Mouse (Mus musculus): ENCODE data around the gene Was. TPM values are rescaled to one million over a fixed set of nuclear protein-coding genes. Genes with fewer than 3 reads are reported as not detected.

Was gene
- polyA plus RNA-seq, 1 experiment, result 0.20 TPM

GRCm38 (mm10) chrX:8123821-8124470 is 33.6 kb upstream of the Was start:
- Histone ChIP-seq H3K27me3 (ENCODE audit: control insufficient read depth, insufficient read depth, low read length) (no peaks in the 10 kb centered on the region), H3K36me3 (ENCODE audit: control insufficient read depth, insufficient read depth, low read length) (no peaks in the 10 kb centered on the region), H3K4me1 (ENCODE audit: control insufficient read depth, insufficient read depth, low read length) (no peaks in the 10 kb centered on the region), H3K4me3 (ENCODE audit: control insufficient read depth, low read depth, low read length) (no peak overlapping the region), H3K27ac (ENCODE audit: control insufficient read depth, insufficient read depth, low read depth, low read length) (no peak overlapping the region)
- TF ChIP-seq CTCF (IDR thresholded peaks at IDR 0.05; ENCODE audit: control insufficient read depth, insufficient read depth, insufficient replicate concordance, low read depth, low read length) (no peak), POLR2A (IDR thresholded peaks at IDR 0.05; ENCODE audit: control insufficient read depth, low read depth, low read length) (no peak)

GRCm38 (mm10) chrX:8117264-8117663 is 27.0 kb upstream of the Was start:
- no peaks in the 10 kb centered on the region for H3K4me1 ChIP-seq (ENCODE audit: control insufficient read depth, insufficient read depth, low read length)
- no peak overlapping the region for H3K27ac ChIP-seq (ENCODE audit: control insufficient read depth, insufficient read depth, low read depth, low read length)
- H3K27me3 ChIP-seq (ENCODE audit: control insufficient read depth, insufficient read depth, low read length), result no peaks in the 10 kb centered on the region
- TF ChIP-seq POLR2A (IDR thresholded peaks at IDR 0.05; ENCODE audit: control insufficient read depth, low read depth, low read length) (no peak), CTCF (IDR thresholded peaks at IDR 0.05; ENCODE audit: control insufficient read depth, insufficient read depth, insufficient replicate concordance, low read depth, low read length) (no peak)
- no peak overlapping the region for H3K4me3 ChIP-seq (ENCODE audit: control insufficient read depth, low read depth, low read length)
- H3K36me3 ChIP-seq (ENCODE audit: control insufficient read depth, insufficient read depth, low read length), result no peaks in the 10 kb centered on the region

GRCm38 (mm10) chrX:8115275-8115674 is 25.0 kb upstream of the Was start:
- H3K27ac ChIP-seq (ENCODE audit: control insufficient read depth, insufficient read depth, low read depth, low read length), result no peak overlapping the region
- TF ChIP-seq POLR2A (IDR thresholded peaks at IDR 0.05; ENCODE audit: control insufficient read depth, low read depth, low read length) (no peak), CTCF (IDR thresholded peaks at IDR 0.05; ENCODE audit: control insufficient read depth, insufficient read depth, insufficient replicate concordance, low read depth, low read length) (no peak)

GRCm38 (mm10) chrX:8105019-8105418 is 14.7 kb upstream of the Was start:
- no peak for TF ChIP-seq CTCF (IDR thresholded peaks at IDR 0.05; ENCODE audit: control insufficient read depth, insufficient read depth, insufficient replicate concordance, low read depth, low read length)
- TF ChIP-seq POLR2A (IDR thresholded peaks at IDR 0.05; ENCODE audit: control insufficient read depth, low read depth, low read length), result no peak
- no peaks in the 10 kb centered on the region for H3K27me3 ChIP-seq (ENCODE audit: control insufficient read depth, insufficient read depth, low read length)
- no peak overlapping the region for H3K27ac ChIP-seq (ENCODE audit: control insufficient read depth, insufficient read depth, low read depth, low read length)
- H3K4me3 ChIP-seq (ENCODE audit: control insufficient read depth, low read depth, low read length), result no peak overlapping the region
- H3K36me3 ChIP-seq (ENCODE audit: control insufficient read depth, insufficient read depth, low read length), result no peaks in the 10 kb centered on the region
- no peaks in the 10 kb centered on the region for H3K4me1 ChIP-seq (ENCODE audit: control insufficient read depth, insufficient read depth, low read length)

More at GRCm38 (mm10) chrX:8115275-8115674, 25.0 kb upstream of the Was start:
- no peaks in the 10 kb centered on the region for H3K4me1 ChIP-seq (ENCODE audit: control insufficient read depth, insufficient read depth, low read length)
- no peaks in the 10 kb centered on the region for H3K36me3 ChIP-seq (ENCODE audit: control insufficient read depth, insufficient read depth, low read length)
- no peaks in the 10 kb centered on the region for H3K27me3 ChIP-seq (ENCODE audit: control insufficient read depth, insufficient read depth, low read length)
- no peak overlapping the region for H3K4me3 ChIP-seq (ENCODE audit: control insufficient read depth, low read depth, low read length)

- no peak overlapping the region for H3K27ac ChIP-seq (ENCODE audit: control insufficient read depth, insufficient read depth, low read depth, low read length)
Observed at GRCm38 (mm10) chrX:8102213-8102668, 11.9 kb upstream of the Was start.

GRCm38 (mm10) chrX:8101017-8101416 is 10.7 kb upstream of the Was start:
- Histone ChIP-seq H3K36me3 (ENCODE audit: control insufficient read depth, insufficient read depth, low read length) (no peaks in the 10 kb centered on the region), H3K4me3 (ENCODE audit: control insufficient read depth, low read depth, low read length) (no peak overlapping the region), H3K4me1 (ENCODE audit: control insufficient read depth, insufficient read depth, low read length) (no peaks in the 10 kb centered on the region), H3K27ac (ENCODE audit: control insufficient read depth, insufficient read depth, low read depth, low read length) (no peak overlapping the region), H3K27me3 (ENCODE audit: control insufficient read depth, insufficient read depth, low read length) (no peaks in the 10 kb centered on the region)
- no peak for TF ChIP-seq CTCF (IDR thresholded peaks at IDR 0.05; ENCODE audit: control insufficient read depth, insufficient read depth, insufficient replicate concordance, low read depth, low read length)
- TF ChIP-seq POLR2A (IDR thresholded peaks at IDR 0.05; ENCODE audit: control insufficient read depth, low read depth, low read length), result no peak

More at GRCm38 (mm10) chrX:8102213-8102668, 11.9 kb upstream of the Was start:
- Histone ChIP-seq H3K27me3 (ENCODE audit: control insufficient read depth, insufficient read depth, low read length) (no peaks in the 10 kb centered on the region), H3K4me3 (ENCODE audit: control insufficient read depth, low read depth, low read length) (no peak overlapping the region), H3K36me3 (ENCODE audit: control insufficient read depth, insufficient read depth, low read length) (no peaks in the 10 kb centered on the region), H3K4me1 (ENCODE audit: control insufficient read depth, insufficient read depth, low read length) (no peaks in the 10 kb centered on the region)
- TF ChIP-seq POLR2A (IDR thresholded peaks at IDR 0.05; ENCODE audit: control insufficient read depth, low read depth, low read length) (no peak), CTCF (IDR thresholded peaks at IDR 0.05; ENCODE audit: control insufficient read depth, insufficient read depth, insufficient replicate concordance, low read depth, low read length) (no peak)

- Histone ChIP-seq H3K27me3 (ENCODE audit: control insufficient read depth, insufficient read depth, low read length) (no peaks in the 10 kb centered on the region), H3K36me3 (ENCODE audit: control insufficient read depth, insufficient read depth, low read length) (no peaks in the 10 kb centered on the region), H3K4me3 (ENCODE audit: control insufficient read depth, low read depth, low read length) (no peak overlapping the region), H3K27ac (ENCODE audit: control insufficient read depth, insufficient read depth, low read depth, low read length) (no peak overlapping the region), H3K4me1 (ENCODE audit: control insufficient read depth, insufficient read depth, low read length) (no peaks in the 10 kb centered on the region)
- TF ChIP-seq CTCF (IDR thresholded peaks at IDR 0.05; ENCODE audit: control insufficient read depth, insufficient read depth, insufficient replicate concordance, low read depth, low read length), result no peak
- no peak for TF ChIP-seq POLR2A (IDR thresholded peaks at IDR 0.05; ENCODE audit: control insufficient read depth, low read depth, low read length)
Observed at GRCm38 (mm10) chrX:8099435-8099834, 9.1 kb upstream of the Was start.

All from testis, adult 2 months (tissue).